Mouse (Mus musculus) C2C12 (cell line): ENCODE results near the gene Rab3gap2. TPM values are rescaled to one million over a fixed set of nuclear protein-coding genes. Genes with fewer than 3 reads are reported as not detected.

Experiments
- H3K27me3 ChIP-seq: one replicate; pipeline ENCODE4 v1.6.1; 2011; ENCODE audit not compliant: control insufficient read depth, insufficient read depth, insufficient read length
- H3K36me3 ChIP-seq: one replicate; pipeline ENCODE4 v1.6.1; 2011; ENCODE audit not compliant: control insufficient read depth, insufficient read depth
- H3K4me3 ChIP-seq: one replicate; pipeline ENCODE4 v1.5.1; 2011; ENCODE audit warnings: mild to moderate bottlenecking, control low read depth; ENCODE audit not compliant: poor library complexity, insufficient read depth, severe bottlenecking
- H3K79me2 ChIP-seq: one replicate; pipeline ENCODE4 v1.6.1; 2011; ENCODE audit not compliant: control insufficient read depth, insufficient read depth
- H3K79me3 ChIP-seq: one replicate; pipeline ENCODE4 v1.6.1; 2011; ENCODE audit warnings: low read depth, control low read depth
- H3ac ChIP-seq: one replicate; pipeline ENCODE3; 2011; ENCODE audit warnings: low read depth; ENCODE audit not compliant: control insufficient read depth, insufficient read length
- CEBPB ChIP-seq: IDR thresholded peaks from one replicate; pipeline ENCODE4 v1.6.1; 2011; ENCODE audit warnings: low read depth, mild to moderate bottlenecking, control low read depth, moderate library complexity
- CTCF ChIP-seq: IDR thresholded peaks from one replicate; pipeline ENCODE4 v1.5.1; 2011; ENCODE audit not compliant: control insufficient read depth, insufficient read depth, insufficient read length
- FOSL1 ChIP-seq: IDR thresholded peaks from one replicate; pipeline ENCODE4 v1.8.0; 2011; ENCODE audit warnings: mild to moderate bottlenecking, low read length; ENCODE audit not compliant: poor library complexity, insufficient read depth, severe bottlenecking
- MAX ChIP-seq: IDR thresholded peaks from one replicate; pipeline ENCODE4 v1.6.1; 2011; ENCODE audit warnings: mild to moderate bottlenecking, control low read depth
- MYOD1 ChIP-seq: IDR thresholded peaks from one replicate; pipeline ENCODE4 v1.6.1; 2011; ENCODE audit warnings: low read depth; ENCODE audit not compliant: control insufficient read depth, insufficient read length
- MYOG ChIP-seq: IDR thresholded peaks from one replicate; pipeline ENCODE4 v1.6.1; 2011; ENCODE audit not compliant: control insufficient read depth, insufficient read length; ENCODE audit errors: extremely low read depth
- USF1 ChIP-seq: IDR thresholded peaks from one replicate; pipeline ENCODE4 v1.6.1; 2011; ENCODE audit warnings: low read depth, mild to moderate bottlenecking, control low read depth, moderate library complexity
- polyA plus RNA-seq: library from polyadenylated mRNA; unstranded; fragments of >200 nt; fragmentation: generic; extraction: Trizol; gene quantifications from one replicate; pipeline ENCODE4 v1.2.1, GENCODE M21; 2012; ENCODE audit warnings: missing spikeins

Rab3gap2 gene
- polyA plus RNA-seq, 1 experiment = 24.1 TPM

DNA sequence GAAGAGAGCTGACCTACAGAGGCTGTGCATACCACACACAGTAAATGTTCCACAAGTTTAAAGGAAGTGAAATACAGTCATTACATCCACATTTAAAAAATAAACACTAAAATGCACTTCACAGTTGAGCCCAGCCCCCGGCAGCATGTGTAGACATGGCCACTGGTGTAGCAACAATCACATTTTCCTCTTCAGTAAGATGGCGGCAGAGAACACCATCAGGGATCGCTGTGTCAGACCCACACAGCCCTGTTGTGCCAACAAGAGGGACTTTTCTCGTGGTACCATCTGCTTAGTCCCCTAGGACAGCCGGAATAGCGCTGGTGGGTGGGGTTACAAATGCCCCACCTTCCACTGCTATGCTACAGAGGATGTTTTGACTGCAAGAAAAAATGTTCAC is 98.9 kb downstream of the Rab3gap2 start:
- TF ChIP-seq MYOD1 (no peak), CTCF (no peak), USF1 (no peak), MAX (no peak), FOSL1 (no peak), MYOG (no peak), CEBPB (no peak)
- Histone ChIP-seq H3K36me3 (peaks cover 17% of the 10 kb centered on the region), H3K79me2 (no peaks in the 10 kb centered on the region), H3K4me3 (no peak overlapping the region), H3K79me3 (peaks cover 1% of the 10 kb centered on the region), H3K27me3 (no peaks in the 10 kb centered on the region), H3ac (no peak overlapping the region)

DNA sequence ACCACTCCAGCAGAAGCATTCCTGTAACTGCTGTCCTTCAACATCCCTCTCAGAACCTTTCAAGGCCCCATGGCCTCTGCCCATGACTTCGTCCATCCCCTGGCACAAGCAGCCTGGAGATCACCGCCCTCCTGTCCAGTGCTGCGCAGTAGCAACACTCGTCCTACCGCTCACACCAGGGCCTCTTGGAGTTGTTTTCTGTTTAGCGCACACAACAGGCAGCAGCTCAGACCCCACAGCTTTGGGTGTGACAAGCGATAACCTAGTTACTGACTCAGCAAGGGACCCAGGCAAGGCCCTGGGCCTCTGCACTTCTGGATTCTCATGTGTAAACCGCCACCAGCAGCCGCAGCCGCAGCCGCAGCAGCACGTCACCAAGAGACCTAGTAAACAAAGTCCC is 102.9 kb downstream of the Rab3gap2 start:
- Histone ChIP-seq H3K27me3 (no peaks in the 10 kb centered on the region), H3K79me2 (no peaks in the 10 kb centered on the region), H3K4me3 (no peak overlapping the region), H3ac (no peak overlapping the region), H3K79me3 (peaks cover 1% of the 10 kb centered on the region), H3K36me3 (peaks cover 24% of the 10 kb centered on the region)
- TF ChIP-seq MYOD1 = no peak
- no peak for TF ChIP-seq FOSL1
- no peak for TF ChIP-seq CEBPB
- no peak for TF ChIP-seq CTCF
- TF ChIP-seq MAX = no peak
- no peak for TF ChIP-seq USF1
- TF ChIP-seq MYOG = no peak

DNA sequence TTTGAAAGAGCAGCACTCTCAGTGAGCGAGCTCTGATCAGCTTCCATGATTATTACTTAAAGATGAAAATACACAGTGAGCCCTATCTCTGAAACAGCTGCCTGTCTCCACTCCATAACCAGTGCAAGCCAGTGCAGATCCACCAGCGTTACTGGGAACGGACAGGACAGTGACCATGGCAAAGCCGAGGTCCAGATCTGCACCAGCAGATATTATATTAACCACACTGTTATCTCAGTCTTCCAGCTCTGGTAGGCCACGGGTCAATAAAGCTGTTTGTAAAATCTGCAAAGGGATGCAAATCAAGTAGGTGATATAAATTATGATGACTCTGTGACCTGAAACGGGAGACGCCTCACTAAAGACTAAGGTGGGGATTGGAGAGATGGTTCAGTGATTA is 103.7 kb downstream of the Rab3gap2 start:
- H3K36me3 ChIP-seq = peaks cover 30% of the 10 kb centered on the region
- no peaks in the 10 kb centered on the region for H3K27me3 ChIP-seq
- TF ChIP-seq MAX = no peak
- TF ChIP-seq MYOD1 = no peak
- TF ChIP-seq FOSL1 = no peak
- TF ChIP-seq USF1 = no peak
- TF ChIP-seq CTCF = no peak
- TF ChIP-seq CEBPB = no peak
- no peak overlapping the region for H3ac ChIP-seq
- no peak overlapping the region for H3K4me3 ChIP-seq
- H3K79me2 ChIP-seq = peaks cover under 1% of the 10 kb centered on the region
- no peaks in the 10 kb centered on the region for H3K79me3 ChIP-seq

DNA sequence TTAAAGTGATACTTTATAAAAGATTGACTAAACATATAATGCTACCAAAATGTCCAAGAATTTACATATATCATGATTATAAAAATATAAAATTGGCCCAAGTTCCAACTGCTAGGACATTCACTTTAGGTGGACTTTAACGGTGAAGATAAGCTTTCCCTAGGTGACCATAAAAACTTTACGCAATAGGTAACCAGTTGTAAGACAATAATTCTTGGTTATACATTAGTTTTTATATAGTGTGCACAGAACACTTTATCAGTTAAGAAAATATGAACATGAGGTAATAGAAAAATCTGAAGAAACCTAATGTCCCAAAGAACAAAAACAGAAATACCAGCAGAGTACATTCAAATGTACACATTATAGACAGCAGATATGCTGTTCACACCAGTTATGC is 104.4 kb downstream of the Rab3gap2 start:
- Histone ChIP-seq H3K79me2 (peaks cover 7% of the 10 kb centered on the region), H3K27me3 (no peaks in the 10 kb centered on the region), H3K36me3 (peaks cover 30% of the 10 kb centered on the region), H3K4me3 (no peak overlapping the region), H3K79me3 (no peaks in the 10 kb centered on the region), H3ac (no peak overlapping the region)
- TF ChIP-seq MYOD1 (no peak), CTCF (no peak), CEBPB (no peak), MYOG (no peak), USF1 (no peak), MAX (no peak), FOSL1 (no peak)

DNA sequence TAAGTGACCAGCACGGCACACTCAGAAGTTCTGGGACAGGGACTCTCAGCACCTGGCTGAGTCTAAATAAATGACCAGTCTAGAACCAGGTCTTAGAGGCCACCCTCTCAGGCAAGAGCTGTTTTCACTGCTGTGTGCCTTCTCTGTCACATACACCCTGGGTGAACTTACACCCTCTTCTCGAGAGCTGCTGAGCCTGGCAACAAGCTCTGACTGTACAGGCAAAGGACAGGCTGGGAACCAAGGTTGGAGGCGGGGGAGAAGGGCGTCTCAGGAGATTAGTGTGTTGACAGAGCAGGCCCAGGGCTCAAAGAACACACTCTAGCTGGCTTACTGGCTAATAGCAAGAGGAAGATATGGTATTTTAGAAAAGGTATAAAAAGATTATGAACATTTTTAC is 105.0 kb downstream of the Rab3gap2 start:
- no peak overlapping the region for H3K4me3 ChIP-seq
- no peak for TF ChIP-seq CEBPB
- TF ChIP-seq MAX = no peak
- no peak for TF ChIP-seq CTCF
- TF ChIP-seq MYOD1 = no peak
- TF ChIP-seq MYOG = no peak
- no peak for TF ChIP-seq FOSL1
- no peak for TF ChIP-seq USF1
- peaks cover 7% of the 10 kb centered on the region for H3K79me2 ChIP-seq
- peaks cover 2% of the 10 kb centered on the region for H3K79me3 ChIP-seq
- H3ac ChIP-seq = no peak overlapping the region
- peaks cover 36% of the 10 kb centered on the region for H3K36me3 ChIP-seq
- H3K27me3 ChIP-seq = no peaks in the 10 kb centered on the region

DNA sequence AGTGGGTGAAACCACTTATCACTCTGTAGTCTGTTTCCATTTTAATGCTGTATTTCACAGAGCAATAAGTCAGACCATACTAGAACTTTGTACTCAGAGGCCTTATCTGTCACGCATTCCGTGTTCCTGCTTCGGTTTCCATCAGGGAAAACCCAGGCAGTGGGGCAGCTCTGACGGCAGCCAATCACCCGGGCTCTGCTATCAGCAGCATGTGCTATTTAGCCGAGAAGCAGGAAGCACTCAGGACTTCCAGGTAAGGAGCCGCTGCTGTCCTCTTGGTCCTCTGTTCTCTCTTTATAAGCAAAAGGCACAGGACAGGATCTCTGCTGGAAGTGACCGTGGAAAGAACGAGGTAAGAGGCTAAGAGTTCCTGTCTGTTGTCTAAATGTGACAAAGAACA is 108.0 kb downstream of the Rab3gap2 start:
- no peak overlapping the region for H3ac ChIP-seq
- H3K79me2 ChIP-seq = peaks cover 7% of the 10 kb centered on the region
- no peak for TF ChIP-seq MAX
- TF ChIP-seq MYOG = no peak
- TF ChIP-seq FOSL1 = no peak
- TF ChIP-seq CTCF = no peak
- no peak for TF ChIP-seq USF1
- TF ChIP-seq MYOD1 = no peak
- TF ChIP-seq CEBPB = no peak
- no peak overlapping the region for H3K4me3 ChIP-seq
- no peaks in the 10 kb centered on the region for H3K27me3 ChIP-seq
- H3K79me3 ChIP-seq = peaks cover 2% of the 10 kb centered on the region
- H3K36me3 ChIP-seq = peaks cover 50% of the 10 kb centered on the region
